Mouse (Mus musculus): ENCODE data around the gene Krtcap2.

Krtcap2 gene

GRCm38 (mm10) chr3:89225918-89226317, 19.8 kb upstream of the Krtcap2 start:
- no peak for DNase-seq

- no peak for DNase-seq
Measured at GRCm38 (mm10) chr3:89226361-89226760, 19.4 kb upstream of the Krtcap2 start.

GRCm38 (mm10) chr3:89226900-89227299, 18.9 kb upstream of the Krtcap2 start, which contains the start of gene Mtx1:
Gene Mtx1 (minus strand): TSS chr3:89227088.
- DNase-seq: no peak

- DNase-seq: peak; percentile 95
Measured at GRCm38 (mm10) chr3:89227307-89228179, 18.2 kb upstream of the Krtcap2 start.

GRCm38 (mm10) chr3:89228180-89228549, 17.6 kb upstream of the Krtcap2 start:
- DNase-seq: peak; percentile 93

- DNase-seq: peak; percentile 66
Measured at GRCm38 (mm10) chr3:89228836-89229235, 16.9 kb upstream of the Krtcap2 start, which contains the start of gene Muc1. Gene Muc1 (plus strand): TSS chr3:89229057.

- no peak for DNase-seq
Measured at GRCm38 (mm10) chr3:89229276-89229675, 16.5 kb upstream of the Krtcap2 start.

GRCm38 (mm10) chr3:89230561-89230960, 15.2 kb upstream of the Krtcap2 start:
- DNase-seq: no peak

- no peak for DNase-seq
Measured at GRCm38 (mm10) chr3:89231345-89231744, 14.4 kb upstream of the Krtcap2 start.

GRCm38 (mm10) chr3:89231772-89232275, 13.9 kb upstream of the Krtcap2 start:
- DNase-seq: no peak

GRCm38 (mm10) chr3:89232614-89233013, 13.2 kb upstream of the Krtcap2 start:
- peak; percentile 70 for DNase-seq

- peak; percentile 66 for DNase-seq
Measured at GRCm38 (mm10) chr3:89233562-89234110, 12.1 kb upstream of the Krtcap2 start.

GRCm38 (mm10) chr3:89236516-89236915, 9.2 kb upstream of the Krtcap2 start:
- no peak for DNase-seq

- DNase-seq: peak; percentile 11
Measured at GRCm38 (mm10) chr3:89237682-89238081, 8.1 kb upstream of the Krtcap2 start.

- DNase-seq: no peak
Measured at GRCm38 (mm10) chr3:89238494-89238893, 7.3 kb upstream of the Krtcap2 start.

- peak; percentile 86 for DNase-seq
Measured at GRCm38 (mm10) chr3:89242331-89242895, 3.4 kb upstream of the Krtcap2 start.

- DNase-seq: peak; percentile 84
Measured at GRCm38 (mm10) chr3:89243609-89244008, 2.2 kb upstream of the Krtcap2 start.

GRCm38 (mm10) chr3:89244158-89244981, 1.4 kb upstream of the Krtcap2 start:
- peak; percentile 69 for DNase-seq

GRCm38 (mm10) chr3:89244982-89245687, 631 bp upstream of the Krtcap2 start:
- DNase-seq: peak; percentile 60

GRCm38 (mm10) chr3:89246261-89247100, 715 bp downstream of the Krtcap2 start, which contains the start of gene Trim46:
Gene Trim46 (minus strand): TSS chr3:89246309.
- peak; percentile 93 for DNase-seq

GRCm38 (mm10) chr3:89247466-89247865, 1.7 kb downstream of the Krtcap2 start:
- DNase-seq: no peak
